Mouse (Mus musculus): ENCODE measurements at regions not wholly inside any gene's neighbourhood (a gene's known extent, or its start where the extent isn't known, plus 50 kb on each side); places are given as distances from the start of the nearest gene placed in this dataset.

DNA sequence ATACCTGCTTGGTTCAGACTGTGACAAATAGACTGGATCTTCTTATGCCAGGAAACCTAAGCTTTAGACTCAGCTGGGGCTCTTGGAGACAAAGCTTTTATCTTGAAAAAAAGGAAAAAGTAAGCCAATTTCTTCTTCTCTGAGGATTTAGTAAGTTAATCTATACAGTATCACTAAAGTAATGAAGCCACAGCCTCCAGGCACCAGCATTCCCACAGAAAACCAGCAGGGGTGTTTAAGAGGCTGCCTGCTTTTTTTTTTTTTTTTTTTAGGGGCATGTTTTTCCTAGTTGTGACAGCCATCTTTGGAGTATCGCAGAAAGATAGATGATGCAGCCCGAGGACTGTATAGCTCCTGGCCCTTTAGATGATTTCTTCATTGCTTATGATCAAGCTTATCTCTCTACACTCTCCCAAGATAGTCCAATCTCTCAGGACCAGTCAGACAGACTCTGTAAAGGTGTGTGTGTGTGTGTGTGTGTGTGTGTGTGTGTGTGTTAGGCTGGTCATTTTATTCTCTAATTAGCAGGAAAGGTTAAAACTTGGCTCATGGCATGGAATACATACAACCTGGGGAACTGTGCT lies 151.3 kb downstream of the Klhl25 start:
- TF ChIP-seq CTCF (IDR thresholded peaks at IDR 0.05; ENCODE audit: low read depth), result no peak
- TF ChIP-seq EP300 (optimal IDR thresholded peaks at IDR 0.05), result no peak
